Mouse (Mus musculus) CH12.LX (cell line): ENCODE data around the gene Col8a1. TPM values are rescaled to one million over a fixed set of nuclear protein-coding genes. Genes with fewer than 3 reads are reported as not detected.

Source experiments
- DNase-seq: peaks from one replicate; pipeline ENCODE4 v3.0.0-alpha.2; 2013; ENCODE audit errors: extremely low read depth
- H3K27ac ChIP-seq: 2 replicates; pipeline ENCODE4 v1.5.1; 2012; ENCODE audit warnings: low read depth, mild to moderate bottlenecking, control low read depth, moderate library complexity; ENCODE audit not compliant: insufficient read depth
- H3K27me3 ChIP-seq: replicated peaks from 2 replicates; pipeline ENCODE3; 2012; ENCODE audit warnings: inconsistent platforms
- H3K36me3 ChIP-seq, 2 experiments: replicated peaks in 1 of 2; 2 replicates each; pipeline versions ENCODE3 to v1.6.1; 2012; ENCODE audit warnings: inconsistent platforms in 1 of 2, low read length in 1 of 2, mild to moderate bottlenecking in 1 of 2, mixed read lengths in 1 of 2, moderate library complexity in 1 of 2; ENCODE audit not compliant: control insufficient read depth in 1 of 2, insufficient read depth in 1 of 2
- H3K4me1 ChIP-seq, 2 experiments: 2 replicates each; pipeline ENCODE4 v1.6.1; 2012; ENCODE audit warnings: inconsistent platforms in 1 of 2, moderate library complexity in 1 of 2; ENCODE audit not compliant: insufficient read depth in 2 of 2, control insufficient read depth in 1 of 2
- H3K4me2 ChIP-seq: 2 replicates; pipeline ENCODE4 v1.6.1; 2012; ENCODE audit warnings: low read depth, mild to moderate bottlenecking, control low read depth; ENCODE audit not compliant: poor library complexity, insufficient read depth, severe bottlenecking
- H3K4me3 ChIP-seq, 3 experiments: fragments of 150-350 bp in 1 of 3; sonication (generic) in 1 of 3; replicated peaks in 1 of 3; 2 replicates each; pipeline versions ENCODE3 to v1.5.1; 2011 to 2012; ENCODE audit warnings: low read depth in 2 of 3, low read length in 2 of 3, mild to moderate bottlenecking in 2 of 3, moderate library complexity in 2 of 3, control low read depth in 1 of 3, improper control_type of control experiment in 1 of 3, inconsistent platforms in 1 of 3, mixed read lengths in 1 of 3; ENCODE audit not compliant: poor library complexity in 1 of 3
- H3K79me2 ChIP-seq: replicated peaks from 2 replicates; pipeline ENCODE4 v1.6.1; 2012; ENCODE audit warnings: mild to moderate bottlenecking, moderate library complexity; ENCODE audit not compliant: control insufficient read depth, poor library complexity, insufficient read depth, severe bottlenecking; ENCODE audit errors: extremely low read depth
- H3K9ac ChIP-seq: 2 replicates; pipeline ENCODE4 v1.6.1; 2012; ENCODE audit warnings: low read depth, mild to moderate bottlenecking, control low read depth, moderate library complexity; ENCODE audit not compliant: insufficient read depth
- H3K9me3 ChIP-seq: replicated peaks from 2 replicates; pipeline ENCODE3; 2012; ENCODE audit warnings: low read length, inconsistent platforms, mixed read lengths
- BHLHE40 ChIP-seq: IDR thresholded peaks from 2 replicates; pipeline ENCODE4 v1.6.1; 2011; ENCODE audit warnings: mild to moderate bottlenecking, low read depth, low read length, improper control_type of control experiment
- CHD1 ChIP-seq: IDR thresholded peaks from 2 replicates; pipeline ENCODE4 v1.6.1; 2012; ENCODE audit warnings: low read depth, low read length, improper control_type of control experiment, inconsistent platforms
- CHD2 ChIP-seq: IDR thresholded peaks from 2 replicates; pipeline ENCODE4 v1.6.1; 2011; ENCODE audit warnings: low read length, improper control_type of control experiment
- CTCF ChIP-seq, 2 experiments: IDR thresholded peaks in 1 of 2; conservative IDR thresholded peaks in 1 of 2; 2 replicates each; pipeline ENCODE4 v1.5.1; 2011 to 2012; ENCODE audit warnings: low read depth in 2 of 2, low read length in 2 of 2, improper control_type of control experiment in 1 of 2, inconsistent platforms in 1 of 2, mild to moderate bottlenecking in 1 of 2, moderate library complexity in 1 of 2
- E2F4 ChIP-seq: IDR thresholded peaks from 2 replicates; pipeline ENCODE4 v1.6.1; 2011; ENCODE audit warnings: low read depth, low read length, improper control_type of control experiment; ENCODE audit not compliant: insufficient replicate concordance
- EP300 ChIP-seq: IDR thresholded peaks from 2 replicates; pipeline ENCODE4 v1.6.1; 2011; ENCODE audit warnings: low read length, improper control_type of control experiment
- HCFC1 ChIP-seq: IDR thresholded peaks from 2 replicates; pipeline ENCODE4 v1.6.1; 2012; ENCODE audit warnings: low read depth, mild to moderate bottlenecking, inconsistent platforms, low read length, improper control_type of control experiment
- IRF4 ChIP-seq: IDR thresholded peaks from 2 replicates; pipeline ENCODE4 v1.6.1; 2014; ENCODE audit warnings: low read depth, mild to moderate bottlenecking, inconsistent platforms, low read length, improper control_type of control experiment
- JUND ChIP-seq: conservative IDR thresholded peaks from 2 replicates; pipeline ENCODE4 v1.6.1; 2011; ENCODE audit warnings: low read depth, low read length, improper control_type of control experiment
- MAX ChIP-seq: IDR thresholded peaks from 2 replicates; pipeline ENCODE4 v1.6.1; 2011; ENCODE audit warnings: low read length, improper control_type of control experiment
- MXI1 ChIP-seq: IDR thresholded peaks from 2 replicates; pipeline ENCODE4 v1.6.1; 2011; ENCODE audit warnings: mild to moderate bottlenecking, low read depth, low read length, improper control_type of control experiment
- MYC ChIP-seq: IDR thresholded peaks from 2 replicates; pipeline ENCODE4 v1.6.1; 2011; ENCODE audit warnings: low read depth, mild to moderate bottlenecking, improper control_type of control experiment, low read length
- NELFE ChIP-seq: IDR thresholded peaks from 2 replicates; pipeline ENCODE4 v1.6.1; 2011; ENCODE audit warnings: low read depth, low read length, improper control_type of control experiment
- NRF1 ChIP-seq: IDR thresholded peaks from 2 replicates; pipeline ENCODE4 v1.6.1; 2014; ENCODE audit warnings: low read depth, mild to moderate bottlenecking, inconsistent platforms, low read length, improper control_type of control experiment, moderate library complexity
- RAD21 ChIP-seq: IDR thresholded peaks from 2 replicates; pipeline ENCODE4 v1.6.1; 2011; ENCODE audit warnings: low read depth, mild to moderate bottlenecking, low read length, improper control_type of control experiment, moderate library complexity
- RCOR1 ChIP-seq: conservative IDR thresholded peaks from 2 replicates; pipeline ENCODE4 v1.6.1; 2012; ENCODE audit warnings: low read depth, mild to moderate bottlenecking, inconsistent platforms, low read length, improper control_type of control experiment
- SMC3 ChIP-seq: IDR thresholded peaks from 2 replicates; pipeline ENCODE4 v1.6.1; 2011; ENCODE audit warnings: low read depth, low read length, improper control_type of control experiment
- TBP ChIP-seq: conservative IDR thresholded peaks from 2 replicates; pipeline ENCODE4 v1.6.1; 2011; ENCODE audit warnings: low read depth, low read length, improper control_type of control experiment
- TCF12 ChIP-seq: IDR thresholded peaks from 2 replicates; pipeline ENCODE4 v1.6.1; 2014; ENCODE audit warnings: low read depth, mild to moderate bottlenecking, inconsistent platforms, low read length, improper control_type of control experiment
- USF1 ChIP-seq: IDR thresholded peaks from 2 replicates; pipeline ENCODE4 v1.6.1; 2014; ENCODE audit warnings: low read depth, mild to moderate bottlenecking, inconsistent platforms, low read length, improper control_type of control experiment
- USF2 ChIP-seq: conservative IDR thresholded peaks from 2 replicates; pipeline ENCODE4 v1.6.1; 2011; ENCODE audit warnings: low read depth, low read length, improper control_type of control experiment
- ZMIZ1 ChIP-seq: IDR thresholded peaks from 2 replicates; pipeline ENCODE4 v1.6.1; 2012; ENCODE audit warnings: low read depth, mild to moderate bottlenecking, inconsistent platforms, low read length, improper control_type of control experiment
- ZNF384 ChIP-seq: IDR thresholded peaks from 2 replicates; pipeline ENCODE4 v1.6.1; 2012; ENCODE audit warnings: low read depth, low read length, improper control_type of control experiment, inconsistent platforms
- dilution Hi-C: fragments of 300-500 bp; cut with MboI; formaldehyde crosslinking; loops from 2 replicates; pipeline ENCODE4 v1.14.3; 2020; ENCODE audit warnings: low sequenced_read_pairs; ENCODE audit not compliant: extremely low pct_unique_long_range_greater_than_20kb, extremely low pct_ligation_motif_present
- in situ Hi-C: fragments of 300-500 bp; cut with MboI; formaldehyde crosslinking; loops from 3 replicates; pipeline ENCODE4 v1.14.3; 2019; ENCODE audit warnings: low sequenced_read_pairs, low pct_ligation_motif_present, low pct_unique_long_range_greater_than_20kb, mixed read lengths
- polyA plus RNA-seq: library from polyadenylated mRNA; unstranded; fragments of >175 nt; gene quantifications from 2 replicates; pipeline ENCODE4 v1.2.1, GENCODE M21; 2012; ENCODE audit warnings: low read depth; ENCODE audit not compliant: insufficient read length
- total RNA-seq, 2 experiments: library from RNA; depleted of rRNA; stranded (reverse); fragments of 300-350 nt in 1 of 2; fragments of >200 nt in 1 of 2; gene quantifications; 2 replicates each; pipeline ENCODE4 v1.2.3; 2012 to 2014

Gene Col8a1
- total and polyA plus RNA-seq, 3 experiments: not detected

DNA sequence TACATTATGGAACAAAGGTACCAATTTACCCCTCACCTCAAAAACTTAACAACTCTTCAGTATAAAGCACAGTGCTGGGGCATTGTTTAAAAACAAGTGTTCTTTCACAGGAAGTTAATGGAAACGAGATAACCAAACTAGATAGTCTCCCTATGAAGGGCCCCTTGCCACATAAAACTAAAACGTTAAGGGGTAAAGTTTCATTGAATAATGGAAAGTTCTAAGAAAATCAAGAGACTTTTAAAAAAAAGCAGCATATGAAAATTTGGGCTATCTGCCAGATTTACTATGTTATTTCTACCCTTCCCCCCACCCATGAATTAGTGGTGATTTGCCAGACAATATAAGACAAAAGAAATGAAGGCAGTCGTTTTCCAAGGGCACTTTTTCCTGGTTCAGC, 169.3 kb downstream of the Col8a1 start:
- Histone ChIP-seq H3K9ac (no peak overlapping the region), H3K36me3 (peaks cover 0 to 7% of the 10 kb centered on the region in 2 experiments), H3K4me1 (peaks cover 0 to 14% of the 10 kb centered on the region in 2 experiments; a peak in 3 of 4 replicates), H3K27ac (no peak overlapping the region), H3K27me3 (no peaks in the 10 kb centered on the region), H3K79me2 (no peaks in the 10 kb centered on the region; the same call in 1 of the 2 replicates), H3K9me3 (no peaks in the 10 kb centered on the region), H3K4me2 (no peak overlapping the region), H3K4me3 (no peak overlapping the region)
- TF ChIP-seq ZNF384 (no peak), IRF4 (no peak), HCFC1 (no peak), USF1 (no peak), NRF1 (no peak), CTCF (conservative IDR thresholded peaks at IDR 0.05 in 1 of 2, IDR thresholded peaks at IDR 0.05 in 1 of 2; ENCODE audit: low read depth in 2 of 2, low read length in 2 of 2) (no peak), CHD1 (no peak), MXI1 (no peak), E2F4 (no peak)
- DNase-seq: no peak
- dilution Hi-C loops: no loop called here
- in situ Hi-C loops: no loop called here

DNA sequence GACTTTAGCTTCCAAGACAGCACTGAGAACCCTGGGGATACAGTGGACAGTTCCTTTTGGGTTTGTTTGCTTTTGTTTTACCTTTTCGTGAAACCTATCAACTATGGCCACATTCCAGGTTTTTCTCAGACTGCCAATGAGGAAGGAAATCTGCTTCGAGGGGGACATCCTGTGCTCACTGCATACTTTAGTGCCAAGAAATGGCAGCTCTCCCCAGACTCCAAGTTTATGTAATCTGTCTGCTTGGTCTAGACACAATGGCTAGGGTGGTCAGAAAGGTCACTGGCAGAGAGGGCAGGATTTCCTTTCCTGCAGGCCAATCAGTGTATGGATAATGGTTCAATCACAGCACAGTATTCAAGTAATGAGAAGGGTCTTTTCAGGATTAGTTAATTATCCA, 172.5 kb downstream of the Col8a1 start:
- Histone ChIP-seq H3K4me1 (peaks cover 0 to 18% of the 10 kb centered on the region in 2 experiments; a peak in 3 of 4 replicates), H3K27me3 (no peaks in the 10 kb centered on the region), H3K4me2 (no peak overlapping the region), H3K9me3 (no peaks in the 10 kb centered on the region), H3K79me2 (peaks cover 2% of the 10 kb centered on the region; the same call in 1 of the 2 replicates), H3K4me3 (no peak overlapping the region), H3K27ac (no peak overlapping the region), H3K36me3 (peaks cover 0 to 18% of the 10 kb centered on the region in 2 experiments), H3K9ac (no peak overlapping the region)
- DNase-seq: no peak
- dilution Hi-C loops: no loop called here
- TF ChIP-seq RCOR1: no peak
- in situ Hi-C loops: no loop called here

DNA sequence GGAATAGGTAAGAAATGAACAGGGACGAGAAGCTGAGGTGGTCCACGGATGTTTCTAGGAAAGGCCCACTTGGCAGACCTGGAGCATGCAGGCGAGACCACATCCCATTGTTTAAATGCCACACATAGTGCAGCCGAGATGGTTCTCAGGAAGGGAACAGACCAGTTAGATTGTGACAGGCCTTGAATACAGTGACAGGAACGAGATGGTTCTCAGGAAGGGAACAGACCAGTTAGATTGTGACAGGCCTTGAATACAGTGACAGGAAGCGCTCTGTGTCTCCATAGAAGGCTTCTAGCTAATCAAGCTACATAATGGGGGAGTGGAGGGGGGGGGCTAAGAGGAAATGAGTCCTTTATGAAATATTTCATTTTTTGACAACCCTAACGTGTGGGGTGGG, 174.5 kb downstream of the Col8a1 start:
- Histone ChIP-seq H3K27ac (no peak overlapping the region), H3K9ac (no peak overlapping the region), H3K36me3 (peaks cover 0 to 29% of the 10 kb centered on the region in 2 experiments), H3K79me2 (peaks cover 5% of the 10 kb centered on the region), H3K4me2 (no peak overlapping the region), H3K4me1 (peaks cover 0 to 23% of the 10 kb centered on the region in 2 experiments; a peak in 2 of 4 replicates), H3K9me3 (no peaks in the 10 kb centered on the region), H3K4me3 (no peak overlapping the region), H3K27me3 (no peaks in the 10 kb centered on the region)
- dilution Hi-C loops: no loop called here
- no peak for DNase-seq
- no peak for TF ChIP-seq ZNF384
- TF ChIP-seq SMC3: no peak
- no peak for TF ChIP-seq RCOR1
- TF ChIP-seq JUND: no peak
- no peak for TF ChIP-seq MXI1
- no peak for TF ChIP-seq RAD21
- no peak for TF ChIP-seq NELFE
- no peak for TF ChIP-seq TCF12
- TF ChIP-seq EP300: no peak
- no peak for TF ChIP-seq USF2
- TF ChIP-seq ZMIZ1: no peak
- no peak for TF ChIP-seq BHLHE40
- no peak for TF ChIP-seq IRF4
- TF ChIP-seq USF1: no peak
- no peak for TF ChIP-seq MAX
- TF ChIP-seq CHD2: no peak
- TF ChIP-seq E2F4: no peak
- TF ChIP-seq CTCF (conservative IDR thresholded peaks at IDR 0.05 in 1 of 2, IDR thresholded peaks at IDR 0.05 in 1 of 2; ENCODE audit: low read depth in 2 of 2, low read length in 2 of 2): no peak
- TF ChIP-seq MYC: no peak
- TF ChIP-seq TBP: no peak
- in situ Hi-C loops: no loop called here
